Mouse (Mus musculus): ENCODE data around the gene Rpl10a. TPM values are rescaled to one million over a fixed set of nuclear protein-coding genes. Genes with fewer than 3 reads are reported as not detected.
A peak's percentile ranks its signal among the peaks of the same experiment; 100 is the strongest.

Rpl10a gene
- polyA plus RNA-seq (2012; rRNA removed) = 1,892 and 2,281 TPM in 2 replicates

GRCm38 (mm10) chr17:28328366-28328928 lies at the start of gene Rpl10a:
Gene Rpl10a (plus strand): TSS chr17:28328471.
- DNase-seq (ENCODE audit: low spot score) = peak; percentile 99

DNA sequence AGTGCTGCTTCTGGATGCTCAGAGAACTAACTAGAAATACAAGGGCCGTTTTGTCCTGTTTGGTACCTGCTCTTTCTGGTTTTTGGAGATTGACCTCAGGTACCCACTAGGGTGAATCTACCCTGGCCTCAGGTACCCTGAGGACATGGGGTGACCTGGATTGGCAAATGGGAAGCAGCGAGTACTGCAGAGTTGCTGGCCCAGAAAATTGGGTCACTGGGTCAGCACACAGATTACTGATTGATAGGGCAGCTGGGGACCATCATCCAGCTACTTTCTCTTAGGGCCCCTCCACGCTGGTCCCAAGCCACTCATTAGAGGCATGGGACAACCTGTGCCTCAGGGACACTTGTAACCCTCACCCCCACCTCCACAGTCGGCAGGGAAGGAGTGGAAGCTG lies 49.0 kb upstream of the Rpl10a start:
- no peak for DNase-seq (ENCODE audit: low spot score)

- DNase-seq (ENCODE audit: low spot score) = no peak
Observed at GRCm38 (mm10) chr17:28279780-28280422, 48.4 kb upstream of the Rpl10a start.

DNA sequence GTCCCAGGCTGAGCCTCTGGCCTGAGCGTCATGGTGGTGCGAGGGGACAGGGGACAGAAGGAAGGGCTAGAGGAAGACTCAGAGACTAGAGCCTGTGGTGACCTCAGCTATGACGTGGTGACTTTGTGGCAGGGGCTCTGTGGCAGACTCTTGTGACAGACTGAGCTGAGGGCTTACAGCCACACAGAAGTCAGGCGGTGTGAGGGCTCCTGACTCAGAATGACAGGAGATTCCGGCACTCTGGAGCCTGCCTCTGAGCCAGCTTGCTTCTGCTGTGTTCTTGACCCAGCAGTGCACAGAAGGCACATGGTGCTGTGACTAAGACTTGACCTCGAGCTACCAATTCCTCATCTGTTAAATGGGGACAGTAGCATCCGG lies 47.9 kb upstream of the Rpl10a start:
- no peak for DNase-seq (ENCODE audit: low spot score)

- DNase-seq (ENCODE audit: low spot score) = no peak
Observed at GRCm38 (mm10) chr17:28280831-28281377, 47.4 kb upstream of the Rpl10a start.

DNA sequence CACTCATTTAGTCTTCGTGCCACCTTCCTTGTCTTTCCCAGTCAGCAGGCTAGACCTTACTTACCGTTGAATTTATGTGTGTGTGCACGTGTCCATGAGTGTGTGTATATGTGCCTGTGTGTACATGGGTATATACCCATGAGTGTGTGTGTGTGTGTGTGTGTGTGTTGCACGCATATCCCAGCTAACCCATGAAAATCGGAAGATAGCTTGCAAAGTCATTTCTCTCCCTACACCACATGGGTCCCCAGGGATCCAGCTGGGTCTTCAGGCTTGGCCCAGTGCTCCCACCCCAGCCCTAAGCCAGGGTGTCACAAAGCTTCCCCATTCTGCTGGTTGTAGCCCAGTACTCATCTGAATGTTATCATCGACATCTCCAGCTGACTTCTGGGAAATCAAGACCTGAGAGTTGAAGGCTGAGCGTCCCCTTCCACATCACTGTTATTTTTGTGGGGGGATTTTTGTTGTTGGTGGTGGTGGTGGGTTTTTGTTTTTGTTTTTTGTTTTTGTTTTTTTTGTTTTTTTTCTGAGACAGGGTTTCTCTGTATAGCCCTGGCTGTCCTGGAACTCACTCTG lies 46.3 kb upstream of the Rpl10a start:
- DNase-seq (ENCODE audit: low spot score) = no peak

DNA sequence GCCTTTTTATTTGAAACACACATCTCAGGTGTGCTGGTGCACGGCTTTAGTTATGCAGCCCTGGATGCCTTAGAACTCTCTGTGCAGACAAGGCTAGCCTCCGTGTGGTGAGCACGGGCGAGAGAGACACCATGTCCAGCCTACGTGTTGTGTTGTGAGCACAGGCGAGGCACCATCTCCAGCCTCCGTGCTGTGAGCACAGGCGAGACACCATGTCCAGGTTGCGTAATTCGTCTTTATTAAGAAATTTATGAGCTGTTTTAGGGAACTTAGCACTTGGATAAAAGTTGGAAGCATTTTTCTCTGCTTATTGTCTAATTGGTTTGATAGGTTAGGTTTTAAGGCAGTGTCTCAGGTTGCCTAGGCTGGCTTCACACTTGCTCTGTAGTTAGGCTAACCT lies 45.1 kb upstream of the Rpl10a start:
- no peak for DNase-seq (ENCODE audit: low spot score)

GRCm38 (mm10) chr17:28286133-28286532 lies 42.1 kb upstream of the Rpl10a start:
- DNase-seq (ENCODE audit: low spot score) = no peak

DNA sequence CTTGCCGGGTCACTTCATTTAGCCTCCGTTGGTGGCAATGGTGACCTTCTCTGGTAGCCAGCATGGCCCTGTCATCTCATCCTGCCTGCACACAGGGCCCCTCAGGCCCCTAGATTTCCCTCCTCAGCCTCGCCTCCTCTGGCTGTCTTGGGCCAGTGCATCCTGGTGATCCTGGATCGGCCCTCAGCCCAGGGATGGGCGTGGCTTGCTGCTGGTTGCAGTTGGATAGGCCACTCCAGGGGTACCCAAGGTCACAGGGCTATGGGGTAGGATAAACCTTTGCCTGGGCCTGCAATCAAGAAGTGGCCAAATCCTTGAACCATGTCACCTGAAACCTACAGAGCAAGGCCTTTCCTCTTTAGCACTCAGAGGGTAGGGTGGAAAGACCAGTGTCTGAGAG lies 41.3 kb upstream of the Rpl10a start:
- no peak for DNase-seq (ENCODE audit: low spot score)

DNA sequence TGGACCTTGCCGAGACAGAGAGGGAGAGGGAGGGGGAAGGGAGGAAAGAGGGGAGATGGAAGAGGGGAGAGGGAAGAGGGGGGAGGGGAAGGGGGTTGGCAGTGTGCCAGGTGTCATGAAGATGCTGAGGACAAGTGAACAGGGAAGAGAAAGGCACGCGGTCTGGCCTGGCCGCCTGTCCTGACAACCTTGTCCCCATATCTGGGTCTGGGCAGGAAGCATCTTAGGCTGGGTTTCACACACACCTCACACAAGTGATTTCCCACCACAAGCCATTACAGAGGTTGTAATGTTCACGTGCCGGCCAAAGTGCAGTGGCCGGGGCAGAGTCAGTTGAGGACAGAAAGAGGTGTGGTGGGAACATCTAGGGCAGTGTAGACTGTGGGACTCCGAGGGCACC lies 40.7 kb upstream of the Rpl10a start:
- DNase-seq (ENCODE audit: low spot score) = no peak

- no peak for DNase-seq (ENCODE audit: low spot score)
Observed at GRCm38 (mm10) chr17:28287980-28288379, 40.3 kb upstream of the Rpl10a start.

DNA sequence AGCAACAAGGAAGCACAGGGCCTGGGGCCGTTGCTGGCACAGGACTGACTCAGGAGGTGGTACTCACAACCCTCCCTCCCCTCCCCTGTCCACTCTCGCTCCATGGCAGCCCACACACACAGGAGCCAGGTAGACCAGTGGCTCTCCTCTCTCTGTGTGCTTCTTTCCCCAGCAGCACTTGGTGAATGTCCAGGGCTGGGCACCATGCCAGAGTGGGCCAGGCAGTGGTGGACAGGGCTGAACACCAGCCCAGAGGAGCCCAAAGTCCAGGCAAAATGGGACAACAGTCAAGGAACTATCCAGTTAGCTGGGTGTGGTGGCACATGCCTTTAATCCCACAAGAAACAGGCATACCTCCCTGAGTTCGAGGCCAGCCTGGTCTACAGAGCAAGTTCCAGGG lies 38.0 kb upstream of the Rpl10a start:
- peak; percentile 58 for DNase-seq (ENCODE audit: low spot score)

DNA sequence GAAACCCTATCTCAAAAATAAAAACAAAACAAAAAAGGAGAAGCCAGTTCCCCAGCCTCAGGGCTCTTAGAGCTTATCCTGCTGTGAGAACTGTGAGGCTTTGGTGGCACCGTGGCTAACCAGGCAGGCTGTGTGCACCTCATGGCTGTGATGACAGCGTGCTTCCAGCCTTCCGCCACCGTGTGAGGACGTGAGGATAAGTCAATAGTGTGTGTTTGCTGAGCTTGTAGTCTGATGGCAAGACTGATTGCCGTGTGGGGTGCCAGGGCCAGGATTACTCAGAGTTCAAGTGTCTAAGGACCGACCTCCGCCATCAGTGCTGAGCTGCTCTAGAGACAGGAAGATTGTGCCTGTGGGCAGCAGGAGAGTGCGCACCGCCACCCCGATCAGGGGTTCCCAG lies 37.6 kb upstream of the Rpl10a start:
- DNase-seq (ENCODE audit: low spot score) = no peak

DNA sequence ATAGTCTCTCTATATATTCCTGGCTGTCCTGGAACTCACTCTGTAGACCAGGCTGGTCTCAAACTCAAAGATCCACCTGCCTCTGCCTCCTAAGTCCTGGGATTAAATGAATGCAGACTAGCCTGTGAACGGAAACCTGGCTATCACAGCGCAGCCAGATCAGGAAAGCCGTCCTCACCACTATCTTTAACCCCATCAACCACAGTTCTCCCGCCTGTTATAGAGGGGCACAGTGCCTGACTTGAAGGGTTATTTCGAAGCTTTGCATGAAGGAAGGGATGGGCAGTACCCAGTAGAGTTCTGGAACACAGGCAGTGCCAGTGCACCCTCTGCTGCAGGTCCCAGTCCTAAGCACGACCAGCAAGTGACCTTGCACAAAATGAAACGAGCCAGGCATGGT lies 36.9 kb upstream of the Rpl10a start:
- no peak for DNase-seq (ENCODE audit: low spot score)

DNA sequence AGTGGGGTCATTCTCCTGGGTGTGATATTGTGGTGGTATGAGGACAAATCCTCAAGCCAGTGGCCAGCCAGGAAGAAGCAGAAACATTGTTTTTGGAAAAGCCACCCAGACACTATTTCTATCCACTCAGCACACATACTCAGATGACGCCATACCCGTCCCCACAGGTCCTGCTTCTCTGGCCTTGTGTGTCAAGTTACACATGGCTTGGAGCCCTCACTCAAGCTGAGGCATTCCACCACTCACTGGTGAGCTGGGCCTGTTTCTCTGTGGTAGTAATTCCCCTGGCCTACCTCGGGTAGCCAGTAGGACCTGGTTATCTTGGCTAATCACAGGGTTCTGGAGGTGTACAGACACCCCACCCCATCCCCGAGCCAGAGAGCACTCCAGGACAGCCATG lies 34.6 kb upstream of the Rpl10a start:
- no peak for DNase-seq (ENCODE audit: low spot score)

GRCm38 (mm10) chr17:28294449-28295333 lies 33.6 kb upstream of the Rpl10a start:
- DNase-seq (ENCODE audit: low spot score) = no peak

- DNase-seq (ENCODE audit: low spot score) = no peak
Observed at GRCm38 (mm10) chr17:28298888-28299287, 29.4 kb upstream of the Rpl10a start.

DNA sequence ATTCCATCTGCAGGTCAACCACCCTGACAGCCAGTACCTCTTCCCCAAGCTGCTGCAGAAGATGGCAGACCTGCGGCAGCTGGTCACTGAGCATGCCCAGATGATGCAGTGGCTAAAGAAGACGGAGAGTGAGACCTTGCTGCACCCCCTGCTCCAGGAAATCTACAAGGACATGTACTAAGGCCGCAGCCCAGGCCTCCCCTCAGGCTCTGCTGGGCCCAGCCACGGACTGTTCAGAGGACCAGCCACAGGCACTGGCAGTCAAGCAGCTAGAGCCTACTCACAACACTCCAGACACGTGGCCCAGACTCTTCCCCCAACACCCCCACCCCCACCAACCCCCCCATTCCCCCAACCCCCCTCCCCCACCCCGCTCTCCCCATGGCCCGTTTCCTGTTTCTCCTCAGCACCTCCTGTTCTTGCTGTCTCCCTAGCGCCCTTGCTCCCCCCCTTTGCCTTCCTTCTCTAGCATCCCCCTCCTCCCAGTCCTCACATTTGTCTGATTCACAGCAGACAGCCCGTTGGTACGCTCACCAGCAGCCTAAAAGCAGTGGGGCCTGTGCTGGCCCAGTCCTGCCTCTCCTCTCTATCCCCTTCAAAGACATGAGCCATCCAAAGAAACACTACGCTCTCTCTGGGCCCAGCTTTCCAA lies 28.5 kb upstream of the Rpl10a start:
- no peak for DNase-seq (ENCODE audit: low spot score)

DNA sequence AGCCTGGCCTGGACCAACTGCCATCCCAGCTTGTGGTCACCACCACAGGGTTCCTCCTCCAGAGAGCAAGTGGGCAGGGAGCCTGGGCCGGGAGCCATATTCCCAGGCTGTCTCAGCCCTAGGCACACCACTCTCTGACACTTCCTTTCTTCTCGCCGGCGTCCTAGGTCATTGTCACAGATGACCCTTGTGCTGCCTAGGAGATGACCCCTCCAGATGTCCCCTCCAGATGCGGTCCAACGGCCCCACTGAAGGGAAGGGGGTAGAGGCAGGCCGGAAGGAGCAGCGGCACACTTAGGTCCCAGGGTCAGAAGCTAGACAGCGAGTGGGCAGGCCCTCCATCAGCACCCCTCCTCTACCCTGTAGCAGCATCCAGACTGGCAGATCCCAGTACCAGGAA lies 27.9 kb upstream of the Rpl10a start:
- no peak for DNase-seq (ENCODE audit: low spot score)

DNA sequence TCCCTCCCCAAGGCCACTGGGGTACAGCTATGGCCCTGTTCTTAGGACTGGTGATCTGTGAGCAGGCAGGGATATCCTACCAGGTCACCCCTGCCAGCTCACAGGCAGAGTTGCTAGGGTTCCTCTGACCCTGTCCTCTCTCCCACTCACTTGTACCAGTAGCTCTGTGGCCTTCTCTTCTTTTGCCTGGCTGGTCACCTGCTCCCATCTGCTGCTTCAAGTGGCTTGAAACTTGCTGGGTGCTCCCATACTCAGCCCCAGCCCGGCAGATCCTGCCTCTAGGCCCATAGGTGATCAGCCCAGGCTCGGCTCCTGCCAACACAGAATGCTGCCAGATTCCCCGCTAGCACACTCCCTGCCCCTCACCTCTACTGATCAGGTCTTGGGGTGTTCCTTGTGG lies 27.4 kb upstream of the Rpl10a start:
- no peak for DNase-seq (ENCODE audit: low spot score)

DNA sequence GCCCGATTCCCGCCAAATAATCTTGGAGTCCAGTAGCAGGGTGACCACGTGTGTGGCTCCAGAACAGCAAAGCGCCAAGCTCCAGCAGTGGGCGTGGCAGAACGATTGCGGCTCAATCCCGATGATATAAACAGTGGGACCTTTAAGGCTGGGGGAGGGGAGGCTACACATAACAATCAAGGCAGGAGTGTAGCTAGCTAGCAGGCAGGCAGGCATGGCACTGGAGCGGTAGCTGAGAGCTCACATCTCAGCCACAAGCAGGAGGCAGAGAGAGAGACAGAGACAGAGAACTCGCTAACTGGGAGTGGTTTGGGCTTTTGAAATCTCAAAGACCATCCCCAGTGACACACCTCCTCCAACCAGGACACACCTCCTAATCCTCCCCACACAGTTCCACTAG lies 23.1 kb upstream of the Rpl10a start:
- no peak for DNase-seq (ENCODE audit: low spot score)
